Comparison of ENCODE assay signal across 18 mouse cellular contexts in genomic region chr12:86086550-86086949, GRCm38 (mm10). TPM values are rescaled to one million over a fixed set of nuclear protein-coding genes. Genes with fewer than 3 reads are reported as not detected.
DNase-seq lines count a peak whose midpoint lies in the region; ATAC-seq and TF ChIP-seq lines count a peak whose summit lies in the region.
"Had no signal": no experiment of that assay in that cellular context is flagged by ENCODE, and none has a peak within 500 bp of the region (broad histone marks: within the 10 kb centered on the region; RNA-seq: fewer than 3 reads in every experiment).

No protein-coding gene starts in this region.

- no peaks in the 10 kb centered on the region for H3K27me3 ChIP-seq in forebrain, postnatal 0 days (ENCODE audit: insufficient read depth, low read length)
- no peaks in the 10 kb centered on the region for H3K27me3 ChIP-seq in forebrain, embryonic 14.5 days (replicated peaks; ENCODE audit: control insufficient read depth, insufficient read depth, low read length)
- no peaks in the 10 kb centered on the region for H3K27me3 ChIP-seq in heart, embryonic 10.5 days (ENCODE audit: insufficient read depth, poor library complexity, severe bottlenecking)
- H3K27me3 ChIP-seq in heart, embryonic 16.5 days (ENCODE audit: control insufficient read depth, insufficient read depth, low read length): no peaks in the 10 kb centered on the region
- H3K27me3 ChIP-seq: embryonic facial prominence, embryonic 15.5 days had no signal

- WGBS in forebrain, postnatal 0 days: 47% methylated on average over 8 of the region's 8 CpGs
- 58% methylated on average over 8 of the region's 8 CpGs for WGBS in forebrain, embryonic 14.5 days
- WGBS in heart, embryonic 10.5 days: 66% methylated on average over 8 of the region's 8 CpGs
- 44% methylated on average over 8 of the region's 8 CpGs for WGBS in heart, embryonic 16.5 days

- no peaks in the 10 kb centered on the region for H3K9me3 ChIP-seq in forebrain, postnatal 0 days (ENCODE audit: low read length)
- no peaks in the 10 kb centered on the region for H3K9me3 ChIP-seq in forebrain, embryonic 14.5 days (replicated peaks; ENCODE audit: control insufficient read depth, low read length)
- no peaks in the 10 kb centered on the region for H3K9me3 ChIP-seq in heart, embryonic 10.5 days
- H3K9me3 ChIP-seq in heart, embryonic 16.5 days (replicated peaks; ENCODE audit: control insufficient read depth, low read length): no peaks in the 10 kb centered on the region
- H3K9me3 ChIP-seq: embryonic facial prominence, embryonic 15.5 days; hindbrain, embryonic 10.5 days had no signal

- H3K9ac ChIP-seq in forebrain, postnatal 0 days: no peak overlapping the region
- H3K9ac ChIP-seq in forebrain, embryonic 14.5 days (ENCODE audit: low read length): no peak overlapping the region
- H3K9ac ChIP-seq in heart, embryonic 16.5 days (ENCODE audit: low read length): peak overlapping the region; percentile 59
- H3K9ac ChIP-seq: embryonic facial prominence, embryonic 15.5 days had no signal

- no peak for TF ChIP-seq CTCF in forebrain, postnatal 0 days (IDR thresholded peaks at IDR 0.05; ENCODE audit: low read depth)

- peaks cover 6% of the 10 kb centered on the region; the same call in 1 of the 2 replicates for H3K4me1 ChIP-seq in forebrain, postnatal 0 days (ENCODE audit: insufficient read depth)
- peaks cover 6% of the 10 kb centered on the region for H3K4me1 ChIP-seq in forebrain, embryonic 14.5 days (ENCODE audit: control insufficient read depth, insufficient read depth, low read length)
- peaks cover 40% of the 10 kb centered on the region for H3K4me1 ChIP-seq in heart, embryonic 10.5 days
- peaks cover 30% of the 10 kb centered on the region for H3K4me1 ChIP-seq in heart, embryonic 16.5 days (ENCODE audit: control insufficient read depth, insufficient read depth, low read length)

- no peak for ATAC-seq in forebrain, postnatal 0 days
- ATAC-seq in forebrain, embryonic 14.5 days: no peak
- no peak for ATAC-seq in heart, embryonic 16.5 days (replicated peaks; ENCODE audit: extremely low read depth, insufficient read depth, low FRiP score)

- H3K36me3 ChIP-seq in forebrain, postnatal 0 days (ENCODE audit: insufficient read depth): no peaks in the 10 kb centered on the region; the same call in 1 of the 2 replicates
- peaks cover 23% of the 10 kb centered on the region; the same call in 1 of the 2 replicates for H3K36me3 ChIP-seq in forebrain, embryonic 14.5 days (ENCODE audit: control insufficient read depth, insufficient read depth, low read length)
- peaks cover 40% of the 10 kb centered on the region for H3K36me3 ChIP-seq in heart, embryonic 10.5 days
- peaks cover 7% of the 10 kb centered on the region for H3K36me3 ChIP-seq in heart, embryonic 16.5 days (ENCODE audit: control insufficient read depth, insufficient read depth)

- DNase-seq in forebrain, postnatal 0 days: peak; percentile 59
- no peak for DNase-seq in forebrain, embryonic 14.5 days (ENCODE audit: low spot score)
- peak; percentile 39 to 55 for DNase-seq in heart, adult 9 months (ENCODE audit: low spot score in 2 of 2)
- no peak for DNase-seq in heart, embryonic 10.5 days (ENCODE audit: low spot score)
- DNase-seq in brain, adult 2 months (ENCODE audit: low read depth, low spot score): peak; percentile 84
- DNase-seq in kidney, adult 9 months: no peak
- DNase-seq: adrenal gland, adult 2 months; cerebellum, adult 8-10 months; kidney, adult 8-10 months; kidney, postnatal 4 days; liver; lung, adult 18-20 months; right cerebral cortex, postnatal 4 days; thymus, postnatal 25 days had no signal

- no peak overlapping the region for H3K4me2 ChIP-seq in forebrain, postnatal 0 days (ENCODE audit: low read depth)
- H3K4me2 ChIP-seq in forebrain, embryonic 14.5 days (ENCODE audit: low read length): no peak overlapping the region
- H3K4me2 ChIP-seq in heart, embryonic 16.5 days (ENCODE audit: low read depth, low read length): peak overlapping the region; percentile 14; the same call in 1 of the 2 replicates
- H3K4me2 ChIP-seq: embryonic facial prominence, embryonic 15.5 days had no signal

- no peak overlapping the region for H3K27ac ChIP-seq in forebrain, postnatal 0 days (ENCODE audit: low read depth, low read length)
- no peak overlapping the region for H3K27ac ChIP-seq in forebrain, embryonic 14.5 days (ENCODE audit: low read depth, low read length)
- no peak overlapping the region for H3K27ac ChIP-seq in heart, embryonic 10.5 days
- peak overlapping the region; percentile 74 for H3K27ac ChIP-seq in heart, embryonic 16.5 days (ENCODE audit: low read length)
- H3K27ac ChIP-seq: embryonic facial prominence, embryonic 15.5 days; hindbrain, embryonic 10.5 days had no signal

- H3K4me3 ChIP-seq in forebrain, postnatal 0 days (ENCODE audit: low read depth, low read length): no peak overlapping the region
- H3K4me3 ChIP-seq in forebrain, embryonic 14.5 days (ENCODE audit: low read depth, low read length): no peak overlapping the region
- H3K4me3 ChIP-seq in heart, embryonic 10.5 days: no peak overlapping the region
- no peak overlapping the region for H3K4me3 ChIP-seq in heart, embryonic 16.5 days (ENCODE audit: low read length)
- H3K4me3 ChIP-seq: embryonic facial prominence, embryonic 15.5 days; hindbrain, embryonic 10.5 days had no signal

RNA-seq across cellular contexts. Expression of gene Ift43, which starts 4.2 kb away (rescaled TPM):
- total RNA-seq in forebrain, postnatal 0 days (2014; rRNA removed): 12.9 and 19.5 TPM in 2 replicates
- polyA plus RNA-seq in forebrain, postnatal 0 days (2015; fragmentation: Nextera tagmentation; extraction: Ambion mirVana): 33.9 and 35.3 TPM in 2 replicates
- polyA plus RNA-seq in forebrain, embryonic 14.5 days (2014; fragmentation: Nextera tagmentation; extraction: Ambion mirVana): 73.7 and 82.0 TPM in 2 replicates
- polyA plus RNA-seq in heart, embryonic 10.5 days (2016; fragmentation: Nextera tagmentation; extraction: Ambion mirVana): 104 and 114 TPM in 2 replicates
- polyA plus RNA-seq in heart, embryonic 16.5 days (2015; fragmentation: Nextera tagmentation; extraction: Ambion mirVana): 116 and 118 TPM in 2 replicates
- total RNA-seq: megakaryocyte-erythroid progenitor cell, adult 5-6 weeks had no signal

RNA-seq across cellular contexts. Expression of gene Tgfb3, which starts 7.7 kb away (rescaled TPM):
- total RNA-seq in forebrain, postnatal 0 days (2014; rRNA removed): 6.5 and 7.3 TPM in 2 replicates
- polyA plus RNA-seq in forebrain, postnatal 0 days (2015; fragmentation: Nextera tagmentation; extraction: Ambion mirVana): 5.3 and 6.8 TPM in 2 replicates
- 4.0 and 5.1 TPM in 2 replicates for polyA plus RNA-seq in forebrain, embryonic 14.5 days (2014; fragmentation: Nextera tagmentation; extraction: Ambion mirVana)
- polyA plus RNA-seq in heart, embryonic 10.5 days (2016; fragmentation: Nextera tagmentation; extraction: Ambion mirVana): 13.0 and 15.3 TPM in 2 replicates
- 23.9 and 26.1 TPM in 2 replicates for polyA plus RNA-seq in heart, embryonic 16.5 days (2015; fragmentation: Nextera tagmentation; extraction: Ambion mirVana)
- total RNA-seq: megakaryocyte-erythroid progenitor cell, adult 5-6 weeks had no signal

Comparison
In these comparisons a context has a peak if more than half of its experiments do, and no peak if none do; other contexts are left out.
1. DNase-seq: peak in forebrain, postnatal 0 days (single experiment), heart, adult 9 months (2 of 2) and brain, adult 2 months (single experiment); none in forebrain, embryonic 14.5 days (single experiment), heart, embryonic 10.5 days (single experiment) and kidney, adult 9 months (single experiment).